ENCODE assay signal across 8 mouse cellular contexts in the genomic region with DNA sequence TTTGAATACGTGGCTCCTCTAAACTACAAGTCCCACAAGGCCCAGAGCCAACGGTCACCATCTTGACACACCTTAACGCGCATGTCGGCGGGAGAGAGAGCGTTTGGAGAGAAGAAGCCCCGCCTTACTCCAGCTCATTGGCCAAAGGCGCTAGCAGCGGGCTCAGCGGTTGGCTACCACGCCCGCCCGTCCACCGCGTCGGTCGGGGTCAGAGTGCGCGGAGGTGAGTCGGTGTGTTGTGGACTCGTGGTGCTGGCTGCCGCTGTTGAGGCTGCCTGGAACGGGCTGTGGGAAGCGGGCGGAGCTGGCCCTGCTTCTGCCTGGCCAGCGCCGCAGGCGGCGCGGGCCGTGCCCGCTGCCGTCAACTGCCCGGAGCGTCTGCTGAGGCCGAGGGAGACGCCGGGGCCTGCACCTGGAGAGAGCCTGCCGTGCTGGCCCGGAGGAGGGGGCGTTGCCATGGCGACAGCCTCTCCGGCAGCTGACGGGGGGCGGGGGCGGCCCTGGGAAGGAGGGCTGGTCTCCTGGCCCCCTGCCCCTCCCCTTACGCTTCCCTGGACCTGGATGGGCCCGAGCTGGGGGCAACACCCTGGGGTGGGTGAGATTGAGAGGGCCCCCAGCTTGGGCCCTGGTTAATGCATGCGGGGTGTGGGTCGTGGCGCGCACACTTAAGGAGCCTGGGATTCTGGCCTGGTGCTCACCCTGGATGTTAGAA. TPM values are rescaled to one million over a fixed set of nuclear protein-coding genes. Genes with fewer than 3 reads are reported as not detected.
DNase-seq lines count a peak whose midpoint lies in the region; ATAC-seq and TF ChIP-seq lines count a peak whose summit lies in the region.

A gene (plus strand): TSS at position 226 of the 712 bp plus-strand sequence.

- H3K4me3 ChIP-seq in C2C12 (ENCODE audit: insufficient read depth, poor library complexity, severe bottlenecking) (peak within 1 kb of the TSS; percentile 79), myocyte (peak within 1 kb of the TSS; percentile 42)
- peak within 1 kb of the TSS; percentile 86 for H3K4me3 ChIP-seq in erythroblast, embryonic 14.5 days (replicated peaks)
- H3K4me3 ChIP-seq in heart, embryonic 11.5 days (ENCODE audit: low read depth, low read length) = peak within 1 kb of the TSS; percentile 77
- H3K4me3 ChIP-seq in kidney, embryonic 16.5 days (ENCODE audit: low read length) = peak within 1 kb of the TSS; percentile 97
- H3K4me3 ChIP-seq in liver, adult 2 months (ENCODE audit: insufficient read depth, low read depth, low read length) = peak within 1 kb of the TSS; percentile 84

- no peaks in the 10 kb centered on the region for H3K9me3 ChIP-seq in erythroblast, embryonic 14.5 days (ENCODE audit: control insufficient read depth, low read length)
- H3K9me3 ChIP-seq in heart, embryonic 11.5 days (replicated peaks; ENCODE audit: control insufficient read depth, low read length) = no peaks in the 10 kb centered on the region
- no peaks in the 10 kb centered on the region for H3K9me3 ChIP-seq in kidney, embryonic 16.5 days (ENCODE audit: low read length)

- DNase-seq in brain, embryonic 14.5 days (ENCODE audit: low read depth) = peak; percentile 100
- peak; percentile 95 for DNase-seq in liver, adult 2 months (ENCODE audit: extremely low read depth, low read depth, low spot score)
- peak; percentile 98 for DNase-seq in splenic B cell, adult 2 months (ENCODE audit: low read depth, low spot score)

- peak; percentile 60; the same call in 1 of the 2 replicates for TF ChIP-seq POLR2A in brain, embryonic 14.5 days (IDR thresholded peaks at IDR 0.05; ENCODE audit: borderline replicate concordance, extremely low read depth, insufficient read depth, insufficient read length, poor library complexity, severe bottlenecking)
- TF ChIP-seq POLR2A in liver, adult 2 months (IDR thresholded peaks at IDR 0.05; ENCODE audit: extremely low read depth, insufficient read depth, low read length) = peak; percentile 80
- peak; percentile 86 for TF ChIP-seq POLR2A in myocyte (IDR thresholded peaks at IDR 0.05; ENCODE audit: insufficient read length, low read depth)

- WGBS in heart, embryonic 11.5 days (ENCODE audit: insufficient replicate concordance) = under 1% methylated on average over 52 of the region's 53 CpGs
- WGBS in kidney, embryonic 16.5 days = under 1% methylated on average over 53 of the region's 53 CpGs
- under 1% methylated on average over 53 of the region's 53 CpGs for WGBS in liver, adult 2 months

- peaks cover 21% of the 10 kb centered on the region for H3K4me1 ChIP-seq in erythroblast, embryonic 14.5 days (ENCODE audit: control insufficient read depth)
- H3K4me1 ChIP-seq in heart, embryonic 11.5 days (ENCODE audit: control insufficient read depth, insufficient read depth, low read length) = peaks cover 11% of the 10 kb centered on the region
- H3K4me1 ChIP-seq in kidney, embryonic 16.5 days (ENCODE audit: insufficient read depth, low read length) = peaks cover 21% of the 10 kb centered on the region
- peaks cover 7% of the 10 kb centered on the region; the same call in 1 of the 2 replicates for H3K4me1 ChIP-seq in liver, adult 2 months (ENCODE audit: control insufficient read depth, insufficient read depth, low read length)

- H3K36me3 ChIP-seq in C2C12 (ENCODE audit: control insufficient read depth, insufficient read depth) = peaks cover 5% of the 10 kb centered on the region
- H3K36me3 ChIP-seq in erythroblast, embryonic 14.5 days (ENCODE audit: control insufficient read depth) = no peaks in the 10 kb centered on the region; the same call in 1 of the 2 replicates
- no peaks in the 10 kb centered on the region for H3K36me3 ChIP-seq in heart, embryonic 11.5 days (ENCODE audit: control insufficient read depth, insufficient read depth, low read length)
- H3K36me3 ChIP-seq in kidney, embryonic 16.5 days (ENCODE audit: insufficient read depth, low read length) = 0 out of 2 replicates have a peak, but pooled peaks cover 3% of the 10 kb centered on the region
- H3K36me3 ChIP-seq in liver, adult 2 months (ENCODE audit: control insufficient read depth, insufficient read depth, low read length) = no peaks in the 10 kb centered on the region
- H3K36me3 ChIP-seq in myocyte (ENCODE audit: control insufficient read depth, insufficient read depth) = no peaks in the 10 kb centered on the region
- H3K36me3 ChIP-seq in splenic B cell, adult 2 months (ENCODE audit: control insufficient read depth, insufficient read depth, low read length, poor library complexity, severe bottlenecking) = no peaks in the 10 kb centered on the region

- peak within 1 kb of the TSS; percentile 36 for H3K27ac ChIP-seq in heart, embryonic 11.5 days (ENCODE audit: low read depth, low read length)
- H3K27ac ChIP-seq in kidney, embryonic 16.5 days (ENCODE audit: low read length) = peak within 1 kb of the TSS; percentile 69
- H3K27ac ChIP-seq in liver, adult 2 months (replicated peaks; ENCODE audit: insufficient read depth, low read depth, low read length) = peak within 1 kb of the TSS; percentile 53

- H3K79me2 ChIP-seq in C2C12 (ENCODE audit: control insufficient read depth, insufficient read depth) (peaks cover 51% of the 10 kb centered on the region), myocyte (ENCODE audit: control insufficient read depth, insufficient read depth) (peaks cover 40% of the 10 kb centered on the region)
- peaks cover 12% of the 10 kb centered on the region; the same call in 1 of the 2 replicates for H3K79me2 ChIP-seq in liver, adult 2 months (ENCODE audit: control insufficient read depth, insufficient read depth, low read length)

- peak; percentile 100 for ATAC-seq in heart, embryonic 11.5 days (replicated peaks; ENCODE audit: insufficient number of reproducible peaks, low FRiP score, low TSS enrichment)
- ATAC-seq in kidney, embryonic 16.5 days (ENCODE audit: low FRiP score, low TSS enrichment) = peak; percentile 99

- H3K79me3 ChIP-seq in C2C12 (ENCODE audit: low read depth) = peaks cover 34% of the 10 kb centered on the region

- H3K9ac ChIP-seq in heart, embryonic 11.5 days (ENCODE audit: low read depth, low read length) = peak within 1 kb of the TSS; percentile 85
- H3K9ac ChIP-seq in kidney, embryonic 16.5 days (replicated peaks; ENCODE audit: low read length) = peak within 1 kb of the TSS; percentile 92
- peak within 1 kb of the TSS; percentile 86 for H3K9ac ChIP-seq in liver, adult 2 months (ENCODE audit: low read depth, low read length)

- no peak for TF ChIP-seq CTCF in C2C12 (IDR thresholded peaks at IDR 0.05; ENCODE audit: control insufficient read depth, insufficient read depth, insufficient read length)
- TF ChIP-seq CTCF in brain, embryonic 14.5 days (IDR thresholded peaks at IDR 0.05; ENCODE audit: borderline replicate concordance, extremely low read depth, insufficient read depth, insufficient read length) = no peak
- TF ChIP-seq CTCF in liver, adult 2 months (IDR thresholded peaks at IDR 0.05; ENCODE audit: low read depth, low read length) = no peak

- H3K27me3 ChIP-seq in C2C12 (ENCODE audit: control insufficient read depth, insufficient read depth, insufficient read length) (no peaks in the 10 kb centered on the region), myocyte (ENCODE audit: control insufficient read depth, insufficient read depth, insufficient read length) (no peaks in the 10 kb centered on the region)
- H3K27me3 ChIP-seq in erythroblast, embryonic 14.5 days (ENCODE audit: control insufficient read depth) = no peaks in the 10 kb centered on the region
- no peaks in the 10 kb centered on the region for H3K27me3 ChIP-seq in heart, embryonic 11.5 days (ENCODE audit: control insufficient read depth, insufficient read depth, low read length)
- H3K27me3 ChIP-seq in kidney, embryonic 16.5 days (ENCODE audit: insufficient read depth, low read length) = no peaks in the 10 kb centered on the region
- H3K27me3 ChIP-seq in liver, adult 2 months (ENCODE audit: control insufficient read depth, insufficient read depth, low read length) = no peaks in the 10 kb centered on the region
- H3K27me3 ChIP-seq in splenic B cell, adult 2 months (ENCODE audit: control insufficient read depth, insufficient read depth, low read length, poor library complexity, severe bottlenecking) = no peaks in the 10 kb centered on the region

- H3ac ChIP-seq in C2C12 (ENCODE audit: control insufficient read depth, insufficient read length, low read depth) = peak within 1 kb of the TSS; percentile 70
- H3ac ChIP-seq in myocyte (ENCODE audit: control insufficient read depth, insufficient read length) = peak within 1 kb of the TSS; percentile 56

- H3K4me2 ChIP-seq in heart, embryonic 11.5 days = peak within 1 kb of the TSS; percentile 90
- peak within 1 kb of the TSS; percentile 73 for H3K4me2 ChIP-seq in kidney, embryonic 16.5 days (replicated peaks; ENCODE audit: low read depth, low read length)
- H3K4me2 ChIP-seq in myocyte (ENCODE audit: low read depth) = peak within 1 kb of the TSS; percentile 81

TF ChIP-seq in C2C12, 6 proteins besides CTCF, POLR2A, EP300 and RAD21:
- TF ChIP-seq FOSL1 (IDR thresholded peaks at IDR 0.05; ENCODE audit: insufficient read depth, low read length, poor library complexity, severe bottlenecking) (no peak), MAX (IDR thresholded peaks at IDR 0.05) (peak; percentile 79)
TF ChIP-seq in C2C12: peak in this region for 1.

TF ChIP-seq in myocyte, 11 proteins besides CTCF, POLR2A, EP300 and RAD21:
- TF ChIP-seq POLR2AphosphoS2 (IDR thresholded peaks at IDR 0.05; ENCODE audit: insufficient read length, low read depth) (peak; percentile 86), MYOD1 (IDR thresholded peaks at IDR 0.05; ENCODE audit: control insufficient read depth in 1 of 3, insufficient read length in 2 of 3, low read depth in 2 of 3) (peak in 1 of 3 experiments; percentile 43), USF1 (IDR thresholded peaks at IDR 0.05; ENCODE audit: low read depth) (no peak), SRF (IDR thresholded peaks at IDR 0.05; ENCODE audit: control insufficient read depth, insufficient read length, low read depth) (peak; percentile 5)

RNA-seq across cellular contexts. Expression of the gene that starts here (rescaled TPM):
- 67.4 TPM for polyA plus RNA-seq in C2C12 (2012; fragmentation: generic; extraction: Trizol)
- polyA plus RNA-seq in brain, embryonic 14.5 days (2012; rRNA removed) = 187 and 218 TPM in 2 replicates
- 18.1 and 20.6 TPM in 2 replicates for polyA plus RNA-seq in erythroblast, embryonic 14.5 days (2012)
- 98.9 and 102 TPM in 2 replicates for polyA plus RNA-seq in heart, embryonic 11.5 days (2014; fragmentation: Nextera tagmentation; extraction: Ambion mirVana)
- 129 and 131 TPM in 2 replicates for polyA plus RNA-seq in kidney, embryonic 16.5 days (2015; fragmentation: Nextera tagmentation; extraction: Ambion mirVana)
- 16.8 and 24.4 TPM in 2 replicates for total RNA-seq in liver, adult 2 months (2014; rRNA removed)
- 41.8 and 42.1 TPM in 2 replicates for polyA plus RNA-seq in liver, adult 2 months (2012; rRNA removed)
- 97.2 TPM for polyA plus RNA-seq in myocyte (2012; fragmentation: generic; extraction: Trizol)

Comparison
In these comparisons a context has a peak if more than half of its experiments do, and no peak if none do; other contexts are left out.
1. Peak in every context shown above with its lines: DNase-seq, ATAC-seq, H3K4me3 ChIP-seq and H3K27ac ChIP-seq.
2. H3K4me3 ChIP-seq: peak in every context shown above with its lines; median percentile 97 in kidney, embryonic 16.5 days; 86 in erythroblast, embryonic 14.5 days; 84 in liver, adult 2 months; 79 in C2C12; 77 in heart, embryonic 11.5 days; 42 in myocyte.